Mouse (Mus musculus): Measurements from ENCODE around the gene Nup93.

Gene Nup93

GRCm38 (mm10) chr8:94214252-94215173 lies at the start of gene Nup93:
Gene Nup93, plus strand, starts transcription at chr8:94214564.
- in situ Hi-C loops (cut with MboI; ENCODE audit: low pct_unique_long_range_greater_than_20kb in 1 of 2, low sequenced_read_pairs in 2 of 2, unreplicated experiment in 1 of 2): loop anchor here in 1 of 2 experiments (25.0 kb wide), 1 partner anchor 627 kb away; no protein-coding TSS in a partner anchor

- in situ Hi-C loops (cut with MboI; ENCODE audit: low pct_unique_long_range_greater_than_20kb in 1 of 2, low sequenced_read_pairs in 2 of 2, unreplicated experiment in 1 of 2): loop anchor here in 1 of 2 experiments (5.0 kb wide), 1 partner anchor 37 kb away; no protein-coding TSS in a partner anchor
Observed at GRCm38 (mm10) chr8:94165772-94166171, 48.6 kb upstream of the Nup93 start.

- in situ Hi-C loops (cut with MboI; ENCODE audit: low pct_unique_long_range_greater_than_20kb in 1 of 2, low sequenced_read_pairs in 2 of 2, unreplicated experiment in 1 of 2): loop anchor here in 1 of 2 experiments (5.0 kb wide), 1 partner anchor 35 kb away; no protein-coding TSS in a partner anchor
Observed at GRCm38 (mm10) chr8:94167244-94167643, 47.1 kb upstream of the Nup93 start.

GRCm38 (mm10) chr8:94169547-94169946 lies 44.8 kb upstream of the Nup93 start:
- in situ Hi-C loops (cut with MboI; ENCODE audit: low pct_unique_long_range_greater_than_20kb in 1 of 2, low sequenced_read_pairs in 2 of 2, unreplicated experiment in 1 of 2): loop anchor here in 1 of 2 experiments (5.0 kb wide), 1 partner anchor 33 kb away; no protein-coding TSS in a partner anchor

- in situ Hi-C loops (cut with MboI; ENCODE audit: low pct_unique_long_range_greater_than_20kb in 1 of 2, low sequenced_read_pairs in 2 of 2, unreplicated experiment in 1 of 2): no loop called here
Observed at GRCm38 (mm10) chr8:94171321-94171755, 43.0 kb upstream of the Nup93 start.

GRCm38 (mm10) chr8:94172075-94172808 lies 42.1 kb upstream of the Nup93 start, which contains the start of gene Mt2:
Gene Mt2, plus strand, starts transcription at chr8:94172664.
- in situ Hi-C loops (cut with MboI; ENCODE audit: low pct_unique_long_range_greater_than_20kb in 1 of 2, low sequenced_read_pairs in 2 of 2, unreplicated experiment in 1 of 2): no loop called here

GRCm38 (mm10) chr8:94172809-94173732 lies 41.3 kb upstream of the Nup93 start:
- in situ Hi-C loops (cut with MboI; ENCODE audit: low pct_unique_long_range_greater_than_20kb in 1 of 2, low sequenced_read_pairs in 2 of 2, unreplicated experiment in 1 of 2): no loop called here

- in situ Hi-C loops (cut with MboI; ENCODE audit: low pct_unique_long_range_greater_than_20kb in 1 of 2, low sequenced_read_pairs in 2 of 2, unreplicated experiment in 1 of 2): no loop called here
Observed at GRCm38 (mm10) chr8:94173848-94174403, 40.4 kb upstream of the Nup93 start.

- in situ Hi-C loops (cut with MboI; ENCODE audit: low pct_unique_long_range_greater_than_20kb in 1 of 2, low sequenced_read_pairs in 2 of 2, unreplicated experiment in 1 of 2): no loop called here
Observed at GRCm38 (mm10) chr8:94174619-94175213, 39.6 kb upstream of the Nup93 start.

- in situ Hi-C loops (cut with MboI; ENCODE audit: low pct_unique_long_range_greater_than_20kb in 1 of 2, low sequenced_read_pairs in 2 of 2, unreplicated experiment in 1 of 2): no loop called here
Observed at GRCm38 (mm10) chr8:94177716-94178390, 36.5 kb upstream of the Nup93 start.

- in situ Hi-C loops (cut with MboI; ENCODE audit: low pct_unique_long_range_greater_than_20kb in 1 of 2, low sequenced_read_pairs in 2 of 2, unreplicated experiment in 1 of 2): no loop called here
Observed at GRCm38 (mm10) chr8:94178857-94179712, 35.3 kb upstream of the Nup93 start, which contains the start of gene Mt1. Gene Mt1, plus strand, starts transcription at chr8:94179082.

- in situ Hi-C loops (cut with MboI; ENCODE audit: low pct_unique_long_range_greater_than_20kb in 1 of 2, low sequenced_read_pairs in 2 of 2, unreplicated experiment in 1 of 2): no loop called here
Observed at GRCm38 (mm10) chr8:94179713-94180560, 34.4 kb upstream of the Nup93 start.

GRCm38 (mm10) chr8:94180561-94180908 lies 33.8 kb upstream of the Nup93 start:
- in situ Hi-C loops (cut with MboI; ENCODE audit: low pct_unique_long_range_greater_than_20kb in 1 of 2, low sequenced_read_pairs in 2 of 2, unreplicated experiment in 1 of 2): no loop called here

- in situ Hi-C loops (cut with MboI; ENCODE audit: low pct_unique_long_range_greater_than_20kb in 1 of 2, low sequenced_read_pairs in 2 of 2, unreplicated experiment in 1 of 2): no loop called here
Observed at GRCm38 (mm10) chr8:94182055-94182929, 32.1 kb upstream of the Nup93 start.

Measured in mouse embryonic stem cell (cell line).